Mouse (Mus musculus) MEL (cell line): ENCODE data around the gene Akip1. TPM values are rescaled to one million over a fixed set of nuclear protein-coding genes. Genes with fewer than 3 reads are reported as not detected.

ENCODE experiments used
- DNase-seq: peaks from one replicate; pipeline ENCODE4 v3.0.0; 2011; ENCODE audit warnings: low read depth, low spot score
- H3K27ac ChIP-seq: 2 replicates; pipeline ENCODE4 v1.5.1; 2012; ENCODE audit warnings: low read depth, mild to moderate bottlenecking, control low read depth, low read length, moderate library complexity; ENCODE audit not compliant: control insufficient read depth
- H3K27me3 ChIP-seq, 2 experiments: fragments of 150-350 bp in 1 of 2; sonication (generic) in 1 of 2; 2 replicates each; pipeline ENCODE4 v1.6.1; 2012; ENCODE audit warnings: low read length in 2 of 2, mild to moderate bottlenecking in 2 of 2, improper control_type of control experiment in 1 of 2, moderate library complexity in 1 of 2; ENCODE audit not compliant: insufficient read depth in 2 of 2, control insufficient read depth in 1 of 2
- H3K36me3 ChIP-seq, 2 experiments: 2 replicates each; pipeline ENCODE4 v1.6.1; 2012 to 2014; ENCODE audit warnings: low read length in 2 of 2, improper control_type of control experiment in 1 of 2, inconsistent platforms in 1 of 2, mild to moderate bottlenecking in 1 of 2; ENCODE audit not compliant: insufficient read depth in 2 of 2, control insufficient read depth in 1 of 2
- H3K4me1 ChIP-seq, 2 experiments: fragments of 150-350 bp in 1 of 2; sonication (generic) in 1 of 2; 2 replicates each; pipeline ENCODE4 v1.6.1; 2012; ENCODE audit warnings: low read length in 2 of 2, improper control_type of control experiment in 1 of 2, mild to moderate bottlenecking in 1 of 2; ENCODE audit not compliant: insufficient read depth in 2 of 2, control insufficient read depth in 1 of 2
- H3K4me3 ChIP-seq, 2 experiments: fragments of 150-350 bp in 1 of 2; sonication (generic) in 1 of 2; 2 replicates each; pipeline ENCODE4 v1.5.1; 2012; ENCODE audit warnings: low read depth in 2 of 2, low read length in 2 of 2, mild to moderate bottlenecking in 2 of 2, moderate library complexity in 2 of 2, control low read depth in 1 of 2, improper control_type of control experiment in 1 of 2; ENCODE audit not compliant: control insufficient read depth in 1 of 2, insufficient read depth in 1 of 2
- H3K79me2 ChIP-seq: 2 replicates; pipeline ENCODE4 v1.6.1; 2012; ENCODE audit warnings: mild to moderate bottlenecking, low read length, moderate library complexity; ENCODE audit not compliant: control insufficient read depth, poor library complexity, insufficient read depth
- H3K9ac ChIP-seq: 2 replicates; pipeline ENCODE4 v1.6.1; 2012; ENCODE audit warnings: low read depth, mild to moderate bottlenecking, control low read depth, low read length, moderate library complexity; ENCODE audit not compliant: control insufficient read depth, poor library complexity, severe bottlenecking
- H3K9me3 ChIP-seq: fragments of 150-350 bp; sonication (generic); replicated peaks from 2 replicates; pipeline ENCODE4 v1.6.1; 2012; ENCODE audit warnings: mild to moderate bottlenecking, low read length, improper control_type of control experiment, moderate library complexity; ENCODE audit not compliant: insufficient read depth
- CTCF ChIP-seq, 3 experiments: IDR thresholded peaks in 2 of 3; conservative IDR thresholded peaks in 1 of 3; 2 replicates each; pipeline ENCODE4 v1.5.1; 2011 to 2012; ENCODE audit warnings: low read length in 3 of 3, low read depth in 2 of 3, mild to moderate bottlenecking in 2 of 3, improper control_type of control experiment in 1 of 3, inconsistent platforms in 1 of 3, mixed read lengths in 1 of 3, moderate library complexity in 1 of 3; ENCODE audit not compliant: control insufficient read depth in 1 of 3, insufficient read depth in 1 of 3, poor library complexity in 1 of 3, severe bottlenecking in 1 of 3
- E2F4 ChIP-seq: IDR thresholded peaks from 2 replicates; pipeline ENCODE4 v1.6.1; 2011; ENCODE audit warnings: low read depth, low read length, improper control_type of control experiment, borderline replicate concordance
- ELF1 ChIP-seq: IDR thresholded peaks from 2 replicates; pipeline ENCODE4 v1.6.1; 2014; ENCODE audit warnings: low read depth, mild to moderate bottlenecking, inconsistent platforms, low read length, improper control_type of control experiment, moderate library complexity
- EP300 ChIP-seq, 2 experiments: IDR thresholded peaks; 2 replicates each; pipeline ENCODE4 v1.6.1; 2011; ENCODE audit warnings: improper control_type of control experiment in 2 of 2, low read length in 2 of 2, low read depth in 1 of 2, mild to moderate bottlenecking in 1 of 2
- ETS1 ChIP-seq: IDR thresholded peaks from 2 replicates; pipeline ENCODE4 v1.6.1; 2012; ENCODE audit warnings: low read depth, mild to moderate bottlenecking, inconsistent platforms, low read length, improper control_type of control experiment, moderate library complexity
- GATA1 ChIP-seq: IDR thresholded peaks from 2 replicates; pipeline ENCODE4 v1.6.1; 2011; ENCODE audit warnings: low read depth, low read length, improper control_type of control experiment
- HCFC1 ChIP-seq: IDR thresholded peaks from 2 replicates; pipeline ENCODE4 v1.6.1; 2012; ENCODE audit warnings: low read depth, mild to moderate bottlenecking, inconsistent platforms, low read length, improper control_type of control experiment, moderate library complexity
- JUND ChIP-seq: IDR thresholded peaks from 2 replicates; pipeline ENCODE4 v1.6.1; 2011; ENCODE audit warnings: low read depth, mild to moderate bottlenecking, improper control_type of control experiment, low read length
- KAT2A ChIP-seq: conservative IDR thresholded peaks from 2 replicates; pipeline ENCODE4 v1.6.1; 2012; ENCODE audit warnings: low read depth, low read length, improper control_type of control experiment, inconsistent platforms
- MAFK ChIP-seq: IDR thresholded peaks from 2 replicates; pipeline ENCODE4 v1.6.1; 2011; ENCODE audit warnings: low read depth, mild to moderate bottlenecking, low read length, improper control_type of control experiment, borderline replicate concordance
- MAX ChIP-seq: IDR thresholded peaks from 2 replicates; pipeline ENCODE4 v1.6.1; 2011; ENCODE audit warnings: low read length, improper control_type of control experiment
- MAZ ChIP-seq: IDR thresholded peaks from 2 replicates; pipeline ENCODE4 v1.6.1; 2012; ENCODE audit warnings: low read depth, mild to moderate bottlenecking, inconsistent platforms, low read length, improper control_type of control experiment
- MYB ChIP-seq: IDR thresholded peaks from 2 replicates; pipeline ENCODE4 v1.6.1; 2011; ENCODE audit warnings: mild to moderate bottlenecking, low read depth, low read length, improper control_type of control experiment
- MYC ChIP-seq: IDR thresholded peaks from 2 replicates; pipeline ENCODE4 v1.6.1; 2011; ENCODE audit warnings: low read depth, mild to moderate bottlenecking, low read length, improper control_type of control experiment, moderate library complexity
- NELFE ChIP-seq: IDR thresholded peaks from 2 replicates; pipeline ENCODE4 v1.6.1; 2011; ENCODE audit warnings: low read depth, low read length, improper control_type of control experiment
- POLR2A ChIP-seq, 2 experiments: IDR thresholded peaks; 2 replicates each; pipeline ENCODE4 v1.6.1; 2011 to 2012; ENCODE audit warnings: low read length in 2 of 2, mild to moderate bottlenecking in 2 of 2, control low read depth in 1 of 2, improper control_type of control experiment in 1 of 2, low read depth in 1 of 2, moderate library complexity in 1 of 2; ENCODE audit not compliant: control insufficient read depth in 1 of 2, insufficient read depth in 1 of 2, poor library complexity in 1 of 2
- POLR2AphosphoS5 ChIP-seq: IDR thresholded peaks from 2 replicates; pipeline ENCODE4 v1.6.1; 2012; ENCODE audit warnings: low read depth, borderline replicate concordance, mild to moderate bottlenecking, inconsistent platforms, low read length, moderate library complexity, mixed read lengths
- RAD21 ChIP-seq: IDR thresholded peaks from 2 replicates; pipeline ENCODE4 v1.6.1; 2011; ENCODE audit warnings: mild to moderate bottlenecking, low read depth, low read length, improper control_type of control experiment
- RCOR1 ChIP-seq: IDR thresholded peaks from 2 replicates; pipeline ENCODE4 v1.6.1; 2012; ENCODE audit warnings: low read depth, mild to moderate bottlenecking, inconsistent platforms, low read length, improper control_type of control experiment
- SIN3A ChIP-seq: IDR thresholded peaks from 2 replicates; pipeline ENCODE4 v1.6.1; 2012; ENCODE audit warnings: low read length, improper control_type of control experiment, inconsistent platforms
- SMC3 ChIP-seq: IDR thresholded peaks from 2 replicates; pipeline ENCODE4 v1.6.1; 2011; ENCODE audit warnings: low read depth, low read length, improper control_type of control experiment
- TCF12 ChIP-seq: IDR thresholded peaks from 2 replicates; pipeline ENCODE4 v1.6.1; 2014; ENCODE audit warnings: low read depth, mild to moderate bottlenecking, inconsistent platforms, low read length, improper control_type of control experiment, moderate library complexity
- USF2 ChIP-seq, 2 experiments: IDR thresholded peaks; 2 replicates each; pipeline ENCODE4 v1.6.1; 2011 to 2012; ENCODE audit warnings: improper control_type of control experiment in 2 of 2, low read length in 2 of 2, borderline replicate concordance in 1 of 2, inconsistent platforms in 1 of 2, low read depth in 1 of 2, mild to moderate bottlenecking in 1 of 2; ENCODE audit not compliant: insufficient read depth in 1 of 2
- ZC3H11A ChIP-seq: IDR thresholded peaks from 2 replicates; pipeline ENCODE4 v1.6.1; 2012; ENCODE audit warnings: low read depth, mild to moderate bottlenecking, inconsistent platforms, low read length, improper control_type of control experiment
- ZKSCAN1 ChIP-seq: IDR thresholded peaks from 2 replicates; pipeline ENCODE4 v1.6.1; 2012; ENCODE audit warnings: low read depth, mild to moderate bottlenecking, inconsistent platforms, low read length, improper control_type of control experiment, moderate library complexity
- ZMIZ1 ChIP-seq: IDR thresholded peaks from 2 replicates; pipeline ENCODE4 v1.6.1; 2012; ENCODE audit warnings: low read depth, mild to moderate bottlenecking, inconsistent platforms, low read length, improper control_type of control experiment, moderate library complexity
- ZNF384 ChIP-seq: IDR thresholded peaks from 2 replicates; pipeline ENCODE4 v1.6.1; 2012; ENCODE audit warnings: low read depth, mild to moderate bottlenecking, inconsistent platforms, low read length, improper control_type of control experiment
- polyA plus RNA-seq, 2 experiments: library from polyadenylated mRNA; stranded (reverse) in 1 of 2; unstranded in 1 of 2; fragments of >175 nt in 1 of 2; fragments of >200 nt in 1 of 2; gene quantifications; 2 replicates each; pipeline versions ENCODE4 v1.2.1 to v1.2.4; 2012; ENCODE audit warnings: low replicate concordance in 2 of 2, low read depth in 1 of 2; ENCODE audit not compliant: insufficient read length in 2 of 2, insufficient read depth in 1 of 2, missing spikeins in 1 of 2
- total RNA-seq: library from RNA; depleted of rRNA; stranded (reverse); fragments of 300-350 nt; gene quantifications from 2 replicates; pipeline ENCODE4 v1.2.3, GENCODE M21; 2012

Akip1 gene
- total and polyA plus RNA-seq, 3 experiments: 29.0 to 34.0 TPM; not detected in 1

GRCm38 (mm10) chr7:109659278-109659677 lies 44.2 kb upstream of the Akip1 start:
- Histone ChIP-seq H3K27me3 (no peaks in the 10 kb centered on the region), H3K9me3 (no peaks in the 10 kb centered on the region), H3K27ac (no peak overlapping the region), H3K4me1 (peaks cover 0 to 8% of the 10 kb centered on the region in 2 experiments; a peak in 2 of 4 replicates), H3K36me3 (peaks cover 0 to 3% of the 10 kb centered on the region in 2 experiments; a peak in 1 of 4 replicates)
- no peak for TF ChIP-seq RAD21
- TF ChIP-seq JUND: no peak
- TF ChIP-seq EP300 (IDR thresholded peaks at IDR 0.05; ENCODE audit: low read depth in 1 of 2, low read length in 2 of 2): peak; percentile 56
- TF ChIP-seq SIN3A: no peak
- TF ChIP-seq NELFE: no peak
- no peak for TF ChIP-seq CTCF (IDR thresholded peaks at IDR 0.05 in 2 of 3, conservative IDR thresholded peaks at IDR 0.05 in 1 of 3; ENCODE audit: control insufficient read depth in 1 of 3, insufficient read depth in 1 of 3, low read depth in 2 of 3, low read length in 3 of 3, poor library complexity in 1 of 3, severe bottlenecking in 1 of 3)
- peak in 1 of 2 experiments; percentile 16; a peak in 1 of 4 replicates for TF ChIP-seq USF2 (IDR thresholded peaks at IDR 0.05; ENCODE audit: borderline replicate concordance in 1 of 2, insufficient read depth in 1 of 2, low read depth in 1 of 2, low read length in 2 of 2)
- TF ChIP-seq ELF1: no peak
- TF ChIP-seq GATA1: 0 out of 2 replicates have a peak, but pooled peaks have one; percentile 13
- TF ChIP-seq ZNF384: no peak
- TF ChIP-seq POLR2AphosphoS5: no peak
- TF ChIP-seq ETS1: peak; percentile 33; the same call in 1 of the 2 replicates
- TF ChIP-seq RCOR1: 0 out of 2 replicates have a peak, but pooled peaks have one; percentile 16
- 0 out of 2 replicates have a peak, but pooled peaks have one; percentile 28 for TF ChIP-seq MYC
- TF ChIP-seq MAX: no peak
- no peak for TF ChIP-seq KAT2A
- TF ChIP-seq HCFC1: no peak
- TF ChIP-seq MYB: no peak
- no peak for TF ChIP-seq POLR2A (IDR thresholded peaks at IDR 0.05; ENCODE audit: control insufficient read depth in 1 of 2, insufficient read depth in 1 of 2, low read depth in 1 of 2, low read length in 2 of 2, poor library complexity in 1 of 2)
- TF ChIP-seq ZMIZ1: no peak
- TF ChIP-seq ZKSCAN1: no peak
- no peak for TF ChIP-seq MAZ
- no peak for TF ChIP-seq SMC3
- TF ChIP-seq ZC3H11A: no peak
- peak; percentile 47; the same call in 1 of the 2 replicates for TF ChIP-seq TCF12
- no peak for TF ChIP-seq E2F4
- no peak for TF ChIP-seq MAFK
- TF ChIP-seq, all 39 proteins: peak for 7
- Histone ChIP-seq H3K4me3 (no peak overlapping the region), H3K9ac (no peak overlapping the region), H3K79me2 (no peaks in the 10 kb centered on the region)
- DNase-seq: peak; percentile 27
